Mouse (Mus musculus) cerebellum, postnatal 25 days (tissue): ENCODE data around the gene Sgk2.
"Not testable (repeated sequence)": the region's sequence is repeated elsewhere in the genome, so short reads cannot be mapped to it uniquely, and the experiment has no call there.

Experiments
- DNase-seq, 2 experiments: peaks; one replicate each; pipeline ENCODE4 v3.0.0; 2021; ENCODE audit warnings: mixed read lengths in 2 of 2

Gene Sgk2

GRCm38 (mm10) chr2:162992084-162992437, 4.9 kb downstream of the Sgk2 start:
- DNase-seq: no peak

GRCm38 (mm10) chr2:162993881-162994616, 6.9 kb downstream of the Sgk2 start:
- DNase-seq: no peak

- DNase-seq: peak; percentile 63 to 80
Measured at GRCm38 (mm10) chr2:162998528-162999230, 11.5 kb downstream of the Sgk2 start.

- DNase-seq: peak in 1 of 2 experiments; percentile 56
Measured at GRCm38 (mm10) chr2:162999744-163000143, 12.6 kb downstream of the Sgk2 start.

- DNase-seq: no peak
Measured at GRCm38 (mm10) chr2:163001071-163001470, 13.9 kb downstream of the Sgk2 start.

GRCm38 (mm10) chr2:163007299-163007698, 20.2 kb downstream of the Sgk2 start:
- no peak for DNase-seq

GRCm38 (mm10) chr2:163016916-163017743, 30.0 kb downstream of the Sgk2 start, which contains the start of gene Ift52:
Gene Ift52, plus strand, starts transcription at chr2:163017354.
- DNase-seq: peak; percentile 96 to 97

- DNase-seq: no peak
Measured at GRCm38 (mm10) chr2:163031289-163031688, 44.2 kb downstream of the Sgk2 start.

- no peak for DNase-seq
Measured at GRCm38 (mm10) chr2:163031757-163032156, 44.6 kb downstream of the Sgk2 start.

GRCm38 (mm10) chr2:163032622-163033021, 45.5 kb downstream of the Sgk2 start:
- DNase-seq: no peak

- DNase-seq: no peak
Measured at GRCm38 (mm10) chr2:163039940-163040339, 52.8 kb downstream of the Sgk2 start.

GRCm38 (mm10) chr2:163048125-163048524, 61.0 kb downstream of the Sgk2 start:
- peak; percentile 63 to 82 for DNase-seq

GRCm38 (mm10) chr2:163049116-163049515, 62.0 kb downstream of the Sgk2 start:
- no peak for DNase-seq

GRCm38 (mm10) chr2:163051691-163052090, 64.6 kb downstream of the Sgk2 start:
- DNase-seq: no peak

- no peak for DNase-seq
Measured at GRCm38 (mm10) chr2:163052101-163052500, 65.0 kb downstream of the Sgk2 start.

- DNase-seq: no peak
Measured at GRCm38 (mm10) chr2:163052826-163053225, 65.7 kb downstream of the Sgk2 start.

GRCm38 (mm10) chr2:163054335-163054840, 67.3 kb downstream of the Sgk2 start, which contains the start of gene Mybl2:
Gene Mybl2, plus strand, starts transcription at chr2:163054687.
- DNase-seq: peak; percentile 73 to 85

GRCm38 (mm10) chr2:163054891-163055494, 67.9 kb downstream of the Sgk2 start:
- DNase-seq: peak in 1 of 2 experiments; percentile 8

GRCm38 (mm10) chr2:163055715-163056114, 68.6 kb downstream of the Sgk2 start:
- DNase-seq: no peak

GRCm38 (mm10) chr2:163056584-163056983, 69.5 kb downstream of the Sgk2 start:
- no peak for DNase-seq

- not testable (repeated sequence) for DNase-seq
Measured at GRCm38 (mm10) chr2:163058981-163059380, 71.9 kb downstream of the Sgk2 start.

GRCm38 (mm10) chr2:163060630-163061029, 73.5 kb downstream of the Sgk2 start:
- DNase-seq: no peak
